Mouse (Mus musculus): ENCODE measurements around the gene Megf8.

DNA sequence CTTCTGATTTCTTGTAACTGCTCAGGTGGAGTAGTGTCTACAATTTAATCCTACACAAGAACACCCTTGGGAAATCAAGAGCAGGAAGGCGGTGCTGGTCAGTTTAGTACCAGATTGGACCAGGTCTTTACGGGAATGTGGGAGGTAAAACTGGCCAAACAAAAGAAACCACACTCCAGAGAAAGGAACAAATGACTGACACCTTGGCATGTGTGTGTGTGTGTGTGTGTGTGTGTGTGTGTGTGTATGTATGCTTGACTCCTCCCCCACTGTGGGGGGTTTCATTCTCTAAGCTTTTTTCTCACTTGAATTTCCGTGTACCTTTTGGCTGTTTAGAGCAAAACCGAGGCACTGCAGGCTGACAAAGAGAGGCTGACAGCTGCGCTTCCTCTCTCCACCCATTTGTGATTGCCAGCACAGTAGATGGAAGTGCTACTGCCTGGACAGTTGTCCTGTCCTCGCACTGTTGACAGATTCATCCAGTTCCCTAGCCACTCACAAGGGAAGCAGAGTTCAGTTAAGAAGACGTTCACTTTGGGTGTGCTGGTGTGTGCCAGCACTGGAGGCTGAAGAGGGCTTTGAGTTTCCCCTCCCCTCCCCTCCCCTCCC, 96.0 kb downstream of the Megf8 start, which contains the start of gene Cxcl17:
- TF ChIP-seq CTCF (IDR thresholded peaks at IDR 0.05) (no peak), EP300 (IDR thresholded peaks at IDR 0.05) (0 out of 2 replicates have a peak, but pooled peaks have one; percentile 15)

All from lung, postnatal 0 days (tissue).